ENCODE assay signal across 8 mouse cellular contexts in the genomic region with DNA sequence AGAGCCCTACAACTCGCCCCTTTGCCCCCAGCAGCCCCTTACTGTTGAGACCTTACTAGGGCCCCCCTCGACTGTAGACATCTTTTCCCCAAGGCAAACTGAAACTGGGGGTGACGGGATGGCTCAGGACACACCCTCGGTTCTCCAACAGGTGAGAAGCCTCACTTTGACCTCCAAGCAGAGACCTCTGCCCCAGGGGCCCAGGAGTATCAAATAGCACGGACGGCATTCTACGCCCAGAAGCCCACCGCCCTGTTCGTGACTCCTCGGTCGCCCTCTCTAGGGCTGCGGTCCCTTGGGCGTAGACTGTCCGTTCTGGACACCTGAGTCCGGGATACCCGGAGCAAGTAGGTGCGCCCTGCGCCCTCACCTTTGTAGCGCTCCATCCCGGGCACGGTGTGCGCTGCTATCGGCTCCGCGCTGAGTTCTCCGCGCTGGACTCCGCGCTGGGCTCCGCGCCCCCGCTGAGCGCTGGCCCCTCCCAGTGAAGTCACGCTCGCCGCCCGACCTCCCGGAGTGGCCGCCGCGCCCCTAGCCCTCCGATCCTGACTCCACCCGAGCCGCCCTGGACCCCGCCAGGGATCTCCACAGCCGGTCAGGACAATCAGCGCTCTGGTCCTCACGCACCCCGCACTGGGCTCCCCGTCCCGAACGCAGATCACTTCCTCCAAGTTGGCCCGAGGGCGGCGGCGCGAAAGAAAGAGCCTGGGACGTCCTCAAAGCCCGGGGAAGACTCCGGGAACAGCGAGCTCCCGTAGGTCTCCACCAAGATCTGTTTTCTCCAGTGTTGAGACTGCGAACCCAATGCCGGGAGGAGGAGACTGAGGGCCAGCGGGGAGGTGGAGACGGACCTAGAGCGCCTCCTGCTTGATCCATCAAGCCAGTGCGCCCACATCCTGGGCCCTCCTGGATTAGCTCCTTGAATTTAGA. TPM values are rescaled to one million over a fixed set of nuclear protein-coding genes. Genes with fewer than 3 reads are reported as not detected.
A peak's percentile ranks its signal among the peaks of the same experiment; 100 is the strongest.
DNase-seq lines count a peak whose midpoint lies in the region; ATAC-seq lines count a peak whose summit lies in the region.

A gene (minus strand): TSS at position 448 of the 930 bp plus-strand sequence.

- no peaks in the 10 kb centered on the region for H3K36me3 ChIP-seq in hindbrain, embryonic 11.5 days (ENCODE audit: control insufficient read depth, insufficient read depth, low read length)

- H3K9ac ChIP-seq in hindbrain, embryonic 11.5 days (ENCODE audit: low read depth, low read length) = peak within 1 kb of the TSS; percentile 24; the same call in 1 of the 2 replicates

- 2% methylated on average over 68 of the region's 68 CpGs for WGBS in hindbrain, embryonic 11.5 days

- H3K9me3 ChIP-seq in hindbrain, embryonic 11.5 days (ENCODE audit: control insufficient read depth, low read length) = no peaks in the 10 kb centered on the region

- H3K4me2 ChIP-seq in hindbrain, embryonic 11.5 days (replicated peaks; ENCODE audit: low read depth, low read length) = peak within 1 kb of the TSS; percentile 90

- ATAC-seq in hindbrain, embryonic 11.5 days (ENCODE audit: low FRiP score) = 0 out of 2 replicates have a peak, but pooled peaks have one; percentile 40

- H3K4me3 ChIP-seq in hindbrain, embryonic 11.5 days (ENCODE audit: low read depth, low read length) = peak within 1 kb of the TSS; percentile 45

- no peaks in the 10 kb centered on the region for H3K4me1 ChIP-seq in hindbrain, embryonic 11.5 days (replicated peaks; ENCODE audit: control insufficient read depth, insufficient read depth, low read length)

- H3K27me3 ChIP-seq in hindbrain, embryonic 11.5 days (ENCODE audit: control insufficient read depth, insufficient read depth, low read length) = peaks cover 15% of the 10 kb centered on the region

- H3K27ac ChIP-seq in hindbrain, embryonic 11.5 days (ENCODE audit: low read depth, low read length) = no peak within 1 kb of the TSS

- peak; percentile 13 to 49 for DNase-seq in layer of hippocampus, adult 18-20 months (ENCODE audit: low spot score in 2 of 2)
- no peak for DNase-seq in layer of hippocampus, adult 9-10 months (ENCODE audit: low spot score)
- peak; percentile 84 for DNase-seq in cerebellum, adult 11 months
- peak; percentile 21 for DNase-seq in forelimb bud, embryonic 11.5 days (ENCODE audit: low read depth, low spot score)
- DNase-seq in hindbrain, embryonic 11.5 days (ENCODE audit: low spot score) = peak; percentile 54
- DNase-seq in layer of hippocampus, postnatal 25 days (ENCODE audit: extremely low spot score in 1 of 2, low spot score in 1 of 2) = peak; percentile 32 to 51
- peak; percentile 37 for DNase-seq in mesoderm, embryonic 11.5 days (ENCODE audit: low read depth, low spot score)
- peak; percentile 63 to 78 for DNase-seq in urinary bladder, adult 18-20 months (ENCODE audit: low spot score in 2 of 2)

RNA-seq across cellular contexts. Expression of the gene that starts here (rescaled TPM):
- total RNA-seq in layer of hippocampus, adult 18-20 months (2021) = 10 to 100 TPM in 1 of 2 experiments, 1 to 10 TPM in 1; 9.0 to 11.6 TPM
- 3.7 and 5.5 TPM in 2 replicates for polyA plus RNA-seq in hindbrain, embryonic 11.5 days (2014; fragmentation: Nextera tagmentation; extraction: Ambion mirVana)
- total RNA-seq in layer of hippocampus, postnatal 25 days (2021) = 10 to 100 TPM; 12.6 to 13.7 TPM
